Mouse (Mus musculus): ENCODE data around the gene Stard3nl. TPM values are rescaled to one million over a fixed set of nuclear protein-coding genes. Genes with fewer than 3 reads are reported as not detected.
"Not testable (repeated sequence)": the region's sequence is repeated elsewhere in the genome, so short reads cannot be mapped to it uniquely, and the experiment has no call there.

Gene Stard3nl
- polyA plus RNA-seq, 1 experiment from 2014 or later = 114 TPM

DNA sequence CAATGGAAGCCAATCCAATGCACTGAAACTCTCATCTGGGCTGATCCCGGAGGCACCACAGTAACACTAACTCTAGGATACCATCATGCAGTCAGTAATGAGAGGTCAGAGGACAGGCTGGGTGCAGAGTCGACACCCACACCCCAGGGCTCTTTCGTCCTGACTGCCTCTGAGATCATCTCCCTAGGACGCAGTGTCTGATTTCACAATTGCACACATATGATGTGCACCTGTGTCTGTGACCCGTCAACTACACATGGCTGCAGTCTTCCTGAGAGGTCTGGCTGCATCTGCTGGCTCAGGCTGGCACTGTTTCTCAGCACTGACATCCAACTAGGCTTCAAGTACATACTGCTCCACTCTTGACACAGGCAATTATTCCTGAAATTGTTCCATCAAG lies 38.9 kb downstream of the Stard3nl start:
- Histone ChIP-seq H3K36me3 (ENCODE audit: control insufficient read depth, insufficient read depth, low read length) (no peaks in the 10 kb centered on the region; the same call in 1 of the 2 replicates), H3K4me3 (ENCODE audit: low read depth, low read length) (no peak overlapping the region), H3K27ac (ENCODE audit: low read depth, low read length) (no peak overlapping the region), H3K4me2 (ENCODE audit: low read depth, low read length, severe bottlenecking) (no peak overlapping the region), H3K4me1 (replicated peaks; ENCODE audit: control insufficient read depth, insufficient read depth, low read length) (no peaks in the 10 kb centered on the region), H3K9me3 (ENCODE audit: control insufficient read depth, low read length) (no peaks in the 10 kb centered on the region), H3K9ac (ENCODE audit: low read length) (no peak overlapping the region), H3K27me3 (ENCODE audit: control insufficient read depth, insufficient read depth, low read length) (no peaks in the 10 kb centered on the region)
- ATAC-seq (replicated peaks; ENCODE audit: low FRiP score) (peak; percentile 42; the same call in 1 of the 2 replicates), DNase-seq (ENCODE audit: low spot score) (no peak)
- WGBS = 80% methylated on average over 5 of the region's 5 CpGs

- Histone ChIP-seq H3K9me3 (ENCODE audit: control insufficient read depth, low read length) (no peaks in the 10 kb centered on the region), H3K4me3 (ENCODE audit: low read depth, low read length) (no peak overlapping the region), H3K4me1 (replicated peaks; ENCODE audit: control insufficient read depth, insufficient read depth, low read length) (no peaks in the 10 kb centered on the region), H3K36me3 (ENCODE audit: control insufficient read depth, insufficient read depth, low read length) (no peaks in the 10 kb centered on the region; the same call in 1 of the 2 replicates), H3K27me3 (ENCODE audit: control insufficient read depth, insufficient read depth, low read length) (no peaks in the 10 kb centered on the region), H3K9ac (ENCODE audit: low read length) (no peak overlapping the region), H3K4me2 (ENCODE audit: low read depth, low read length, severe bottlenecking) (no peak overlapping the region), H3K27ac (ENCODE audit: low read depth, low read length) (no peak overlapping the region)
- no peak for DNase-seq (ENCODE audit: low spot score)
- ATAC-seq (replicated peaks; ENCODE audit: low FRiP score) = no peak
- 69% methylated on average over 7 of the region's 7 CpGs for WGBS
Observed at GRCm38 (mm10) chr13:19356120-19356519, 39.5 kb downstream of the Stard3nl start.

DNA sequence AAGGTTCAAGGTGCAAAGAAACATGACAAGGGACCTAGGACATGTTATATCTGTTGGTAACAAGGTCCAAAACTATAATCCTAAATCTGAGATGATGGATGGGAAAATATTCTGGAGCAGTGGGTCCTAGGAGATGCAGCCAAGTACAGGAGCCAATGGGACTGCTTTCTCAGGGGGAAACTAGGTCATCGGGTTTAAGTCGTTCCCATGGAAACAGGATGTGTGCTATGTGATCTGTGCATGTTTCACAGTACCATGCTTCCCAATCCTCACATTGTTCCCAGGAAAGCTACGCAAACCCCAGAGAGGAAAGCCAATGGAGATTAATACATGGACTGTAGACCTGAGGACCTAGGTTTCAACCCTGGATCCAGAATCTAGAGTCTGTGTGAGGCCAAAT lies 42.8 kb downstream of the Stard3nl start:
- WGBS = 79% methylated on average over 3 of the region's 3 CpGs
- H3K36me3 ChIP-seq (ENCODE audit: control insufficient read depth, insufficient read depth, low read length) = no peaks in the 10 kb centered on the region

GRCm38 (mm10) chr13:19340356-19340755 lies 55.2 kb downstream of the Stard3nl start:
- H3K27me3 ChIP-seq (ENCODE audit: control insufficient read depth, insufficient read depth, low read length); DNase-seq (ENCODE audit: low spot score); ATAC-seq (replicated peaks; ENCODE audit: low FRiP score); H3K4me2 ChIP-seq (ENCODE audit: low read depth, low read length, severe bottlenecking); H3K27ac ChIP-seq (ENCODE audit: low read depth, low read length); H3K4me1 ChIP-seq (replicated peaks; ENCODE audit: control insufficient read depth, insufficient read depth, low read length); H3K4me3 ChIP-seq (ENCODE audit: low read depth, low read length); H3K9me3 ChIP-seq (ENCODE audit: control insufficient read depth, low read length); H3K36me3 ChIP-seq (ENCODE audit: control insufficient read depth, insufficient read depth, low read length); H3K9ac ChIP-seq (ENCODE audit: low read length): not testable (repeated sequence)
- 48% methylated on average over 1 of the region's 1 CpGs for WGBS

More for the DNA sequence above, 42.8 kb downstream of the Stard3nl start:
- Histone ChIP-seq H3K27ac (ENCODE audit: low read depth, low read length) (no peak overlapping the region), H3K9ac (ENCODE audit: low read length) (no peak overlapping the region), H3K4me1 (replicated peaks; ENCODE audit: control insufficient read depth, insufficient read depth, low read length) (no peaks in the 10 kb centered on the region), H3K9me3 (ENCODE audit: control insufficient read depth, low read length) (no peaks in the 10 kb centered on the region), H3K27me3 (ENCODE audit: control insufficient read depth, insufficient read depth, low read length) (no peaks in the 10 kb centered on the region), H3K4me2 (ENCODE audit: low read depth, low read length, severe bottlenecking) (no peak overlapping the region), H3K4me3 (ENCODE audit: low read depth, low read length) (no peak overlapping the region)
- DNase-seq (ENCODE audit: low spot score) = no peak
- no peak for ATAC-seq (replicated peaks; ENCODE audit: low FRiP score)

- not testable (repeated sequence) for H3K9ac ChIP-seq (ENCODE audit: low read length); DNase-seq (ENCODE audit: low spot score); H3K4me3 ChIP-seq (ENCODE audit: low read depth, low read length); H3K4me2 ChIP-seq (ENCODE audit: low read depth, low read length, severe bottlenecking); H3K4me1 ChIP-seq (replicated peaks; ENCODE audit: control insufficient read depth, insufficient read depth, low read length); H3K27me3 ChIP-seq (ENCODE audit: control insufficient read depth, insufficient read depth, low read length); H3K9me3 ChIP-seq (ENCODE audit: control insufficient read depth, low read length); ATAC-seq (replicated peaks; ENCODE audit: low FRiP score); H3K27ac ChIP-seq (ENCODE audit: low read depth, low read length); H3K36me3 ChIP-seq (ENCODE audit: control insufficient read depth, insufficient read depth, low read length)
- WGBS = 89% methylated on average over 1 of the region's 1 CpGs
Observed at GRCm38 (mm10) chr13:19336310-19336709, 59.3 kb downstream of the Stard3nl start.

Other genes starting within 250 kb of the Stard3nl start
- 23.4 and 26.0 TPM in 2 replicates for gene Epdr1, start 224.1 kb upstream of the Stard3nl start, polyA plus RNA-seq (2014; fragmentation: Nextera tagmentation; extraction: Ambion mirVana)
- 2.2 and 3.3 TPM in 2 replicates for gene Sfrp4, start 227.3 kb upstream of the Stard3nl start, polyA plus RNA-seq (2014; fragmentation: Nextera tagmentation; extraction: Ambion mirVana)

All from forebrain, embryonic 11.5 days (tissue).